Mouse (Mus musculus): ENCODE measurements around the gene Mt1.

- no peak for TF ChIP-seq CTCF (IDR thresholded peaks at IDR 0.05; ENCODE audit: low read depth)
- TF ChIP-seq EP300 (IDR thresholded peaks at IDR 0.05; ENCODE audit: low read depth), result no peak
Observed at GRCm38 (mm10) chr8:94180561-94180908, 1.7 kb downstream of the Mt1 start.
